Mouse (Mus musculus): ENCODE data around the gene Snrnp70. TPM values are rescaled to one million over a fixed set of nuclear protein-coding genes. Genes with fewer than 3 reads are reported as not detected.
"Not testable (repeated sequence)": the region's sequence is repeated elsewhere in the genome, so short reads cannot be mapped to it uniquely, and the experiment has no call there.

Snrnp70 gene
- polyA plus RNA-seq, 1 experiment, result 319 TPM

- Histone ChIP-seq H3K4me1 (ENCODE audit: control insufficient read depth, insufficient read depth, low read length) (no peaks in the 10 kb centered on the region), H3K4me3 (replicated peaks; ENCODE audit: extremely low read depth, low read depth, low read length) (no peak overlapping the region)
- TF ChIP-seq CTCF (IDR thresholded peaks at IDR 0.05; ENCODE audit: insufficient read depth, low read length), result no peak
- no peak for TF ChIP-seq POLR2A (IDR thresholded peaks at IDR 0.05; ENCODE audit: borderline replicate concordance, extremely low read depth, low read depth, low read length)
- peak; percentile 39 for DNase-seq
- 6% methylated on average over 13 of the region's 13 CpGs for WGBS
Observed at GRCm38 (mm10) chr7:45362801-45363200, 32.7 kb downstream of the Snrnp70 start.

- peak; percentile 64 for DNase-seq
- 1% methylated on average over 43 of the region's 43 CpGs for WGBS
- Histone ChIP-seq H3K4me1 (ENCODE audit: control insufficient read depth, insufficient read depth, low read length) (no peaks in the 10 kb centered on the region), H3K4me3 (replicated peaks; ENCODE audit: extremely low read depth, low read depth, low read length) (peak overlapping the region; percentile 19)
- TF ChIP-seq CTCF (IDR thresholded peaks at IDR 0.05; ENCODE audit: insufficient read depth, low read length) (no peak), POLR2A (IDR thresholded peaks at IDR 0.05; ENCODE audit: borderline replicate concordance, extremely low read depth, low read depth, low read length) (peak; percentile 54; the same call in 1 of the 2 replicates)
Observed at GRCm38 (mm10) chr7:45361243-45361804, 34.2 kb downstream of the Snrnp70 start.

DNA sequence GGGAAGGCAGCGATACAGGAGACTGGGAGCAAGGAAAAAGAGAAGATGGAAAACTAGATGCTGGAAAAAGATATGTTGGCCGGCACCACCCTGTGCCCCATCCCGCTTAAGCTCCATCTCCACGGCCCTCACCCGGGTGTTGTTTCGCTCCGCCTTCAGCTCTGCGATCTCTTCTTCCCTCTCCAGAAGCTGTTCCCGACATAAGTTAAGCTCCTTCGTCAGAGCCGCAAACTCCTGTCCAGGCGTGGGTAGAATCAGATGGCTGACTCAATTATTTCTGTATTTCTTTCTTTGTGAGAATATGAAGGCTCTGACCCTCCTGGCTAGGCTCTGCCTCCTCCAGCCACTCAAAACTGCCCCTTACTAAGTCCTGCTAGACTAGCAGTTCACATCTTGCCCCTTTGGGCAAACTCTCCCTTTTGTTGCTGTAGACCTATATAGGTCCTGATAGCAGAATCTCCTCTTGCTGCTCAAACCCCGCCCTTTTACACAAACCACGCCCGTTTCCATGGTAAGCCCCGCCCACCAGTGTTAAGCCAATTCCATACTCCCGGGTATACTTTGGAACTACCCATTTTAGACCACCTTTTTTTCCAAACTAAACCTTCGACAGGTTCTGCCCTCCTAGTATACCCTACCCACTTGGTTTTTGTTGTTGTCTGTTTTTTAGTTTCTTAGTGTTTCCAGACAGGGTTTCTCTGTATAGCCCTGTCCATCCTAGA is 35.0 kb downstream of the Snrnp70 start:
- TF ChIP-seq POLR2A (IDR thresholded peaks at IDR 0.05; ENCODE audit: borderline replicate concordance, extremely low read depth, low read depth, low read length), result no peak
- TF ChIP-seq CTCF (IDR thresholded peaks at IDR 0.05; ENCODE audit: insufficient read depth, low read length), result no peak
- no peak for DNase-seq
- no peak overlapping the region for H3K4me3 ChIP-seq (replicated peaks; ENCODE audit: extremely low read depth, low read depth, low read length)
- no peaks in the 10 kb centered on the region for H3K4me1 ChIP-seq (ENCODE audit: control insufficient read depth, insufficient read depth, low read length)
- 43% methylated on average over 18 of the region's 18 CpGs for WGBS

DNA sequence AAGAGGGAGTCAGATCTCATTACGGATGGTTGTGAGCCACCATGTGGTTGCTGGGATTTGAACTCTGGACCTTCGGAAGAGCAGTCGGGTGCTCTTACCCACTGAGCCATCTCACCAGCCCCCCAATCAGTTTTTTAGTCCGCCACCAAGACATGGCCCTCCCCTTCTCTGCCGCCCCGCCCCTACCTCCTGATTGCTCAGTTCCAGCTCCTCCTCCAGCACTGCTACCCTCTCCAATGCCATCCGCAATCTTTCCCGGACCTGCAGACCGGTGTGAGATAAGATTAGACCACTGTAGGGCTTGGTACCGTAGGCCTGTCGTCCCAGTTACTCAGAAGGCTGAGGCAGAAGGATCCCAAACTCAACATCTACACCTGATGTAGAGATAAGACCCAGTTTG is 36.5 kb downstream of the Snrnp70 start:
- WGBS, result 59% methylated on average over 10 of the region's 11 CpGs
- not testable (repeated sequence) for H3K4me1 ChIP-seq (ENCODE audit: control insufficient read depth, insufficient read depth, low read length); H3K4me3 ChIP-seq (replicated peaks; ENCODE audit: extremely low read depth, low read depth, low read length); DNase-seq

- WGBS, result 42% methylated on average over 13 of the region's 13 CpGs
Observed at GRCm38 (mm10) chr7:45356087-45356486, 39.5 kb downstream of the Snrnp70 start.

GRCm38 (mm10) chr7:45355318-45356020 is 40.1 kb downstream of the Snrnp70 start:
- no peak for TF ChIP-seq CTCF (IDR thresholded peaks at IDR 0.05; ENCODE audit: insufficient read depth, low read length)
- no peak for TF ChIP-seq POLR2A (IDR thresholded peaks at IDR 0.05; ENCODE audit: borderline replicate concordance, extremely low read depth, low read depth, low read length)
- 68% methylated on average over 15 of the region's 15 CpGs for WGBS
- Histone ChIP-seq H3K4me1 (ENCODE audit: control insufficient read depth, insufficient read depth, low read length) (no peaks in the 10 kb centered on the region), H3K4me3 (replicated peaks; ENCODE audit: extremely low read depth, low read depth, low read length) (no peak overlapping the region)
- no peak for DNase-seq

More at GRCm38 (mm10) chr7:45356087-45356486, 39.5 kb downstream of the Snrnp70 start:
- no peaks in the 10 kb centered on the region for H3K4me1 ChIP-seq (ENCODE audit: control insufficient read depth, insufficient read depth, low read length)
- TF ChIP-seq POLR2A (IDR thresholded peaks at IDR 0.05; ENCODE audit: borderline replicate concordance, extremely low read depth, low read depth, low read length), result no peak
- TF ChIP-seq CTCF (IDR thresholded peaks at IDR 0.05; ENCODE audit: insufficient read depth, low read length), result no peak
- DNase-seq, result no peak
- no peak overlapping the region for H3K4me3 ChIP-seq (replicated peaks; ENCODE audit: extremely low read depth, low read depth, low read length)

DNA sequence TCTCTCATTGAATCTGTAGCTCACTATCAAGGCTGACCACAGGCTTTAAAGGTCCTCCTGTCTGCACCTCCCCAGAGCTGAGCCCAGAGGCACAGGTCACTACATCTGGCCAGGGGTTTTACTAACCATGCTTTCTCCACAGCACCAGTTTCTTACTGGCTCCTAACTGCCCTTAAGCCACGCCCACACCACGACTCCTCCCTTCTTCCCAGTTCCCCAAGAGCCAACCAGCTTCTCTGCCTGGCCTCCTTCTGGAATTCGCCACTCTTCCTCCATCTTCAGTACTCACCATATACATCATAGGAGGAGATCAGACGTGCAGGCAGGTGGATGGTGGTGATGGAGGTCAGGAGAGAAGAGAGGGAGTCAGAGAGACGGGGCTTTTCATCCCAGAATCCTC is 42.5 kb downstream of the Snrnp70 start:
- Histone ChIP-seq H3K4me3 (replicated peaks; ENCODE audit: extremely low read depth, low read depth, low read length) (no peak overlapping the region), H3K4me1 (ENCODE audit: control insufficient read depth, insufficient read depth, low read length) (no peaks in the 10 kb centered on the region)
- no peak for DNase-seq
- no peak for TF ChIP-seq CTCF (IDR thresholded peaks at IDR 0.05; ENCODE audit: insufficient read depth, low read length)
- no peak for TF ChIP-seq POLR2A (IDR thresholded peaks at IDR 0.05; ENCODE audit: borderline replicate concordance, extremely low read depth, low read depth, low read length)
- 28% methylated on average over 5 of the region's 5 CpGs for WGBS

- Histone ChIP-seq H3K4me1 (ENCODE audit: control insufficient read depth, insufficient read depth, low read length) (no peaks in the 10 kb centered on the region), H3K4me3 (replicated peaks; ENCODE audit: extremely low read depth, low read depth, low read length) (no peak overlapping the region)
- TF ChIP-seq POLR2A (IDR thresholded peaks at IDR 0.05; ENCODE audit: borderline replicate concordance, extremely low read depth, low read depth, low read length), result no peak
- no peak for TF ChIP-seq CTCF (IDR thresholded peaks at IDR 0.05; ENCODE audit: insufficient read depth, low read length)
- DNase-seq, result no peak
- WGBS, result 66% methylated on average over 13 of the region's 13 CpGs
Observed at GRCm38 (mm10) chr7:45346905-45347304, 48.6 kb downstream of the Snrnp70 start.

- DNase-seq, result no peak
- Histone ChIP-seq H3K4me1 (ENCODE audit: control insufficient read depth, insufficient read depth, low read length) (peaks cover 15% of the 10 kb centered on the region), H3K4me3 (replicated peaks; ENCODE audit: extremely low read depth, low read depth, low read length) (no peak overlapping the region)
- WGBS, result 26% methylated on average over 13 of the region's 13 CpGs
- TF ChIP-seq CTCF (IDR thresholded peaks at IDR 0.05; ENCODE audit: insufficient read depth, low read length) (no peak), POLR2A (IDR thresholded peaks at IDR 0.05; ENCODE audit: borderline replicate concordance, extremely low read depth, low read depth, low read length) (no peak)
Observed at GRCm38 (mm10) chr7:45343543-45343942, 52.0 kb downstream of the Snrnp70 start.
